Mouse (Mus musculus) megakaryocyte-erythroid progenitor cell, adult 5 weeks (primary cell): ENCODE data around the gene Bcl2l12. TPM values are rescaled to one million over a fixed set of nuclear protein-coding genes. Genes with fewer than 3 reads are reported as not detected.

Experiments
- polyA plus RNA-seq: library from polyadenylated mRNA; stranded (reverse); fragments of >175 nt; gene quantifications from 2 replicates; pipeline ENCODE4 v1.2.3, GENCODE M21; 2012

Gene Bcl2l12
- polyA plus RNA-seq, result 131 and 163 TPM in 2 replicates

DNA sequence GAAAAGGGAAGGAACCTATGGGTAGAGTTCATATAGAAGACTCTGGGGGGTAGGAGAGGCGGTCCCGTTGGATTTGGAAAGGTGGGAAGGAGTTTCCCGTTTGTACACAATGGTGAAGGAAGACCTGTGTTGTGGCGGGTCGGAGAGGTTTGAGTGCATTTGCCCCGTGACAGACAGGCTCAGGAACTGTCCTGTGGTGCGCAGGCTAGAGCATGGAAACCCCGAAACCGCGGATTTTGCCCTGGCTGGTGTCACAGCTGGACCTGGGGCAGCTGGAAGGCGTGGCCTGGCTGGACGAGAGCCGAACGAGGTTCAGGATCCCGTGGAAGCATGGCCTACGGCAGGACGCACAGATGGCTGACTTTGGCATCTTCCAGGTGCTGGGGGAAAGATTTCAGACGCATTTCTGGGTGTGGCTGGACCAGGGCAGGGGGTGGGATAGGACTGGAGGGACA is at the start of gene Bcl2l12:
Gene Bcl2l12, minus strand, starts transcription at position 212 of the 455 bp plus-strand sequence.

DNA sequence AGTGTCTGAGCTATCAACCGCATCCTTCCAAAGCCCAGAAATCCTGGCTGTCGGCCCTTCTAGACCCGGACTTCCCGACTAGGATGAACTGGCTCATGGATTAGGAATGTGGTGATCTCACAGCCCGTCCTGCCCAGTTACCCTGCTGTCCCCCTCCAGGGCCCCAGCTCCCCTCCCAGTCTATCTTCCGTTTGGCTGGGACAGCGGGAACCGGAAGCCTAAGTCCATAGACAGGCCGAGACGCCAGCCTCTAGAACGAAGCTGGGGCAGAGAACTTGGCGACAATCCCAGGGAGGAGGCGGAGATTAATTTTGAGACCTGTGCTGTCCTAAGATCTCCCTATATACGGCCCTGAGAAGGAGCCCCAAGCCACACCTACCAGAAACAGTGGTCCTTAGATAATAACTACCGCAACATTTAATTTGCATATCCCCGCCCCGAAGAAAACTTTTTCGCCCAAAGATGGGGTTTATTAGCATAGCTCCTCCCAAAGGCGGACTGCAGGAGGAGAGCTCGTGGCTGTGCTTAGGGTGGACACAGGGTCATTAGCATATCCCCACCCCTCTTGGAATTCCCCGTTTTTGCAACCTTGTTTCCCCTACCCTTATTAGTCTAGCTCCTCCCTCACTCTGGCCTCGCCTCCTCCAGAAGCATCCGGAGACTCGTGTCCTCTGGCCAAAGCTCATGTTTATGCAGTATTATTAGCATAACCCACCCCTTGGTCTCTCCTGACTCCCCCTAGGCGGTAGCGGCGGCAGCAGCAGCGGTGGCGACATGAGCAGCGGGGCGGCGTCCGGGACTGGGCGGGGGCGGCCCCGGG is 18.9 kb upstream of the Bcl2l12 start, which contains the start of gene Rras:
Gene Rras, plus strand, starts transcription at position 720 of the 820 bp plus-strand sequence.

GRCm38 (mm10) chr7:45015957-45016612 is 17.6 kb upstream of the Bcl2l12 start, which contains the start of gene Scaf1:
Scaf1 (minus strand) TSS chr7:45016363.

GRCm38 (mm10) chr7:44997231-44997939 is 1.1 kb downstream of the Bcl2l12 start, which contains the start of gene Irf3:
Irf3 (plus strand) TSS chr7:44997648.

GRCm38 (mm10) chr7:44986192-44986878 is 12.2 kb downstream of the Bcl2l12 start, which contains the start of gene Prmt1:
Prmt1 (minus strand) TSS chr7:44986568.

DNA sequence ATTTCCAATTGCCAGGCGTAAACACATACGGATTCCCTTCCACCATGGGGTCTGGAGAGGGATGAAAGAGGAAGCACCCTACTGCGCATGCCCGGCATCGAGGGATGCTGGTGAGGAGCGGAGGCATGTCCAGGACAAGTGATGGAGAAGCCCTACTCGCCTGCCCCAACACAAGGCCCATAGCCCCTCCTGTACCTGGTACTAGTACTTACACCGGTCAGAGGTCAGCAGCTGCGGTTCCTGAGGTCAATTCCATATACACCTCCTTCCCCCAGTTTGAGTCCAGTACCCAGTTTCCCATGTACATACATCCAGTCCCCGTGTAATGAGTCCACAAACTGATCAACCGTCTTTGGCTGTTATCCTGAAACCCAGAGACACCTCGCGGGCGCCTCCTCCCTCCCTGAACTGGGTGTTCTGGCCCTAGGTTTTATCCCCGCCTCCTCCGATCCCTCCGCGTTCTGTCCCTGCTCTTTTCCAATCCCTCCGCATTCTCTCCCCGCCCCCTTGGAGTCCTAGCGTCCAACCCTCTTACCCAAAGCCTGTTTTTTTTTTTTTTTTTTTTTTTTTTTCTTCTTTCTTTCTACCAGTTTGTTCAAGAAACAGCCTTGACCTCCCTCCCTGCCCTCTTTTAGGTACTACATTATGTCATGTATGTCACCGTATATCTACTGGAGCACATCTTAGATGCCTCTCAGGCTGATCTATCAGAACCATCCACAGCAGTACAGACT is 24.0 kb downstream of the Bcl2l12 start, which contains the start of gene Cpt1c:
Gene Cpt1c, minus strand, starts transcription at position 469 of the 734 bp plus-strand sequence.

DNA sequence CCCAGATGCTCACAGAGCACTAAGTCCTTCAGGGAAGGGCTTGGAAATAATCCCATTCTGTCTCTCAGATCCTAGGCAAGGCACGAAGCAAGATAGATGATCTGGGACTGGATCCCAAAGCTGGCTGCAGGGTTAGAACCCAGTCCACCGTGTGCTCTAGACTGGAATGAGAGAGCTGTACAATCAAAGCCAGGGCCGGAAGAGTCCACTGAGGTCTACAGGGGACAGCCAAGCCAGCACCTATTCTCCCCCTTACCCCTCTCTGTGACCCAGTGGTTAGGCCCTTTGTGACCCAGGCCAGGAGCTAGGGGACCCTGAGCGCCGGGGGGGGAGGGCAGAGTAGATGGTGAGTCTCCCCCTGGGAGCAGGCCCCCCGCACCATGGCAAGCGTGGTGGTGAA is 55.6 kb downstream of the Bcl2l12 start, which contains the start of gene Tsks:
Gene Tsks, plus strand, starts transcription at position 301 of the 400 bp plus-strand sequence.

Other genes with a start within 250 kb of the Bcl2l12 start
- 0.17 and 0.26 TPM in 2 replicates for gene Zfp473, start 247.7 kb downstream of the Bcl2l12 start, polyA plus RNA-seq
- 117 and 122 TPM in 2 replicates for gene Nup62, start 182.6 kb downstream of the Bcl2l12 start, polyA plus RNA-seq
- gene Il4i1, start 182.3 kb downstream of the Bcl2l12 start, polyA plus RNA-seq, result 1.3 and 1.7 TPM in 2 replicates
- 52.4 and 55.2 TPM in 2 replicates for gene Atf5, start 182.1 kb downstream of the Bcl2l12 start, polyA plus RNA-seq
- gene Akt1s1, start 149.7 kb downstream of the Bcl2l12 start, polyA plus RNA-seq, result 312 and 349 TPM in 2 replicates
- gene Tbc1d17, start 149.6 kb downstream of the Bcl2l12 start, polyA plus RNA-seq, result 64.8 and 67.6 TPM in 2 replicates
- 86.0 and 118 TPM in 2 replicates for gene Pnkp, start 141.6 kb downstream of the Bcl2l12 start, polyA plus RNA-seq
- gene Ptov1, start 128.9 kb downstream of the Bcl2l12 start, polyA plus RNA-seq, result 237 and 280 TPM in 2 replicates
- 336 and 362 TPM in 2 replicates for gene Med25, start 106.0 kb downstream of the Bcl2l12 start, polyA plus RNA-seq
- gene Fuz, start 102.6 kb downstream of the Bcl2l12 start, polyA plus RNA-seq, result 67.0 and 68.3 TPM in 2 replicates
- gene Ap2a1, start 69.2 kb downstream of the Bcl2l12 start, polyA plus RNA-seq, result 121 TPM in 2 replicates
- 0.04 and 0.15 TPM in 2 replicates for gene Tsks, start 55.5 kb downstream of the Bcl2l12 start, polyA plus RNA-seq
- gene Cpt1c, start 23.9 kb downstream of the Bcl2l12 start, polyA plus RNA-seq, result 1.3 and 2.1 TPM in 2 replicates
- gene Prmt1, start 12.1 kb downstream of the Bcl2l12 start, polyA plus RNA-seq, result 133 and 160 TPM in 2 replicates
- gene Irf3, start 1.1 kb downstream of the Bcl2l12 start, polyA plus RNA-seq, result 112 and 119 TPM in 2 replicates
- 185 and 198 TPM in 2 replicates for gene Scaf1, start 17.7 kb upstream of the Bcl2l12 start, polyA plus RNA-seq
- 4.0 TPM in 2 replicates for gene Rras, start 19.2 kb upstream of the Bcl2l12 start, polyA plus RNA-seq
- 95.4 and 117 TPM in 2 replicates for gene Prr12, start 54.2 kb upstream of the Bcl2l12 start, polyA plus RNA-seq
- gene Nosip, start 63.7 kb upstream of the Bcl2l12 start, polyA plus RNA-seq, result 144 and 165 TPM in 2 replicates
- 38.8 and 40.5 TPM in 2 replicates for gene Prrg2, start 64.0 kb upstream of the Bcl2l12 start, polyA plus RNA-seq
- 36.5 and 65.0 TPM in 2 replicates for gene Rcn3, start 93.5 kb upstream of the Bcl2l12 start, polyA plus RNA-seq
- 7.5 and 10.0 TPM in 2 replicates for gene Fcgrt, start 105.1 kb upstream of the Bcl2l12 start, polyA plus RNA-seq
- gene Rps11, start 125.7 kb upstream of the Bcl2l12 start, polyA plus RNA-seq, result 210 and 224 TPM in 2 replicates
- gene Rpl13a, start 130.0 kb upstream of the Bcl2l12 start, polyA plus RNA-seq, result 4,327 and 5,290 TPM in 2 replicates
- 0.12 and 0.16 TPM in 2 replicates for gene Gm45713, start 137.5 kb upstream of the Bcl2l12 start, polyA plus RNA-seq
- gene Flt3l, start 137.7 kb upstream of the Bcl2l12 start, polyA plus RNA-seq, result 15.4 and 21.4 TPM in 2 replicates
- gene Pih1d1, start 155.6 kb upstream of the Bcl2l12 start, polyA plus RNA-seq, result 67.8 and 81.0 TPM in 2 replicates
- gene Aldh16a1, start 155.9 kb upstream of the Bcl2l12 start, polyA plus RNA-seq, result 162 and 165 TPM in 2 replicates
- gene Slc17a7, start 165.2 kb upstream of the Bcl2l12 start, polyA plus RNA-seq, result 0.11 and 0.15 TPM in 2 replicates
- 0.16 and 0.29 TPM in 2 replicates for gene Gfy, start 180.9 kb upstream of the Bcl2l12 start, polyA plus RNA-seq
- gene Pth2, start 182.3 kb upstream of the Bcl2l12 start, polyA plus RNA-seq, result not detected in 2 replicates
- gene Ccdc155, start 206.2 kb upstream of the Bcl2l12 start, polyA plus RNA-seq, result 0.56 and 1.3 TPM in 2 replicates
- gene Dkkl1, start 213.4 kb upstream of the Bcl2l12 start, polyA plus RNA-seq, result 14.7 and 21.4 TPM in 2 replicates
- gene Tead2, start 217.0 kb upstream of the Bcl2l12 start, polyA plus RNA-seq, result 0.82 and 2.2 TPM in 2 replicates
- 173 and 185 TPM in 2 replicates for gene Cd37, start 240.4 kb upstream of the Bcl2l12 start, polyA plus RNA-seq
- not detected in 2 replicates for gene Slc6a16, start 242.4 kb upstream of the Bcl2l12 start, polyA plus RNA-seq